Mouse (Mus musculus) lung, adult 2 months (tissue): ENCODE results near the gene Gm17655.
"Not testable (repeated sequence)": the region's sequence is repeated elsewhere in the genome, so short reads cannot be mapped to it uniquely, and the experiment has no call there.

Experiments
- CTCF ChIP-seq: fragments of 200-500 bp; IDR thresholded peaks from 2 replicates; pipeline ENCODE4 v1.5.1; 2011; ENCODE audit warnings: mild to moderate bottlenecking, low read length, control low read depth; ENCODE audit not compliant: insufficient read depth
- POLR2A ChIP-seq: fragments of 200-500 bp; IDR thresholded peaks from 2 replicates; pipeline ENCODE4 v1.6.1; 2011; ENCODE audit warnings: low read depth, mild to moderate bottlenecking, control low read depth, low read length, borderline replicate concordance; ENCODE audit errors: extremely low read depth

DNA sequence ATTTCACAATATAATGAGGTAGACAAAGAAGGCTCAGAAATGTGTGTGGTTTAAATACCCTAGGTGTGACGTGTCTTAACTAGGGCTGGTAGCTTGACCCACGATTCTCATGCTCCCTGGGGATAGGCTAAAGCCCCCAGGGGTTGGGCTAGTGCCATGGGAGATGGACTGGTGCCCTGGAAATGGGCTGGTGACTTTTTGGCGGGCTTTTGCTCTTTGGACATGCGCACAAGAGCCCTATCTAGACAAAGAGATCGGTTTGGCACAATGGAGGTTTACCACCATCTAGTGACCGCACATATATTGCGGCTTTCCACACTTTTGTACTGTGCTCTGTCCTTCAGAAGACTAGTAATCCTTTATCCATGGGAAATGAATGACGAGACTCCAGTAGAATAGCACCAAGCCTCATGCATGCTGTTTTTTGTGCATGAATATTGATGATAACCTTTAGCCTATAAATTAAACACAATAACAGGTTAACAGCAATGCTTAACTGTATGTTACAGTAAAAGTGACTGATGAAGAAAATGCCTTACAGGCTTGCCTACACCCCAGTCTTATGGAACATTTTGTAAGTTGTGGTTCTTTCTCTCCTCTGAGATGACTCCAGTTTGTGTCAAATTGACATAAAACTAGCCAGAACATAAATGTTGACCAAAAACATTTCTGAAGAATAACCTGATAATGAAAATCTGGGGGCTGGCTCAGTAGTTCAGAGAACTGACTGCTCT is 48.5 kb downstream of the Gm17655 start:
- TF ChIP-seq CTCF: peak; percentile 20; the same call in 1 of the 2 replicates
- not testable (repeated sequence) for TF ChIP-seq POLR2A
